Comparison of ENCODE assay signal across 14 mouse cellular contexts in the genomic region with DNA sequence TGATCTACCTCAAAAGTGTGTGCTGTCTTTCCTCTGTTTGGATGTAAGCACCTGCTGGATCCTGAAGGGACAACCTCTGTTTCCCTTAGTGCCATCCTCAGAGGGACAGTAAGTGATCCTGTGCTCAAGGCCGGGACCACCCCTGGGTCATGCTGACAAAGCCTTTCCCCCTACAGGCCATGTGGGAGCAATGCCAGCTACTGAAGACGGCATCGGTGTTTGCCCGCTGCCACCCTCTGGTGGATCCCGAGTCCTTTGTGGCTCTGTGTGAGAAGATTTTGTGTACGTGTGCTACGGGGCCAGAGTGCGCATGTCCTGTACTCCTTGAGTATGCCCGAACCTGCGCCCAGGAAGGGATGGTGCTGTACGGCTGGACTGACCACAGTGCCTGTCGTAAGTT. TPM values are rescaled to one million over a fixed set of nuclear protein-coding genes. Genes with fewer than 3 reads are reported as not detected.
A peak's percentile ranks its signal among the peaks of the same experiment; 100 is the strongest.
DNase-seq lines count a peak whose midpoint lies in the region; TF ChIP-seq lines count a peak whose summit lies in the region.
"Had no signal": no experiment of that assay in that cellular context is flagged by ENCODE, and none has a peak within 500 bp of the region (broad histone marks: within the 10 kb centered on the region; RNA-seq: fewer than 3 reads in every experiment).

No protein-coding gene starts in this region.

- no peak overlapping the region for H3K9ac ChIP-seq in liver, adult 2 months (ENCODE audit: low read depth, low read length)
- H3K9ac ChIP-seq: limb, embryonic 12.5 days; midbrain, embryonic 12.5 days had no signal

- no peak overlapping the region for H3K4me3 ChIP-seq in liver, adult 2 months (ENCODE audit: insufficient read depth, low read depth, low read length)
- H3K4me3 ChIP-seq in embryonic facial prominence, embryonic 10.5 days = no peak overlapping the region
- H3K4me3 ChIP-seq: gastrocnemius, adult 2 months; limb, embryonic 12.5 days; midbrain, embryonic 12.5 days had no signal

- H3K27ac ChIP-seq in liver, adult 2 months (replicated peaks; ENCODE audit: insufficient read depth, low read depth, low read length) = no peak overlapping the region
- no peak overlapping the region for H3K27ac ChIP-seq in embryonic facial prominence, embryonic 10.5 days (replicated peaks)
- H3K27ac ChIP-seq: gastrocnemius, adult 2 months; limb, embryonic 12.5 days; midbrain, embryonic 12.5 days had no signal

- no peak for TF ChIP-seq POLR2A in liver, adult 2 months (IDR thresholded peaks at IDR 0.05; ENCODE audit: extremely low read depth, insufficient read depth, low read length)

- DNase-seq in cerebellum, postnatal 10 days = peak; percentile 48 to 52
- no peak for DNase-seq in cerebellum, postnatal 4 days (ENCODE audit: low spot score in 2 of 2)
- DNase-seq in liver, adult 2 months (ENCODE audit: extremely low read depth, low read depth, low spot score) = no peak
- no peak for DNase-seq in liver
- peak; percentile 15 for DNase-seq in thymus, postnatal 0 days (ENCODE audit: low spot score)
- DNase-seq in thymus, postnatal 36 days = no peak
- no peak for DNase-seq in embryonic facial prominence, embryonic 10.5 days (ENCODE audit: low spot score)
- DNase-seq in testis, postnatal 14 days (ENCODE audit: low spot score) = no peak
- DNase-seq: cerebellum, adult 11-12 months; gastrocnemius, adult 2 months; lung, postnatal 14 days; right cerebral cortex, postnatal 4 days had no signal

- WGBS in liver, adult 2 months = 93% methylated on average over 12 of the region's 12 CpGs
- 90% methylated on average over 12 of the region's 12 CpGs for WGBS in embryonic facial prominence, embryonic 10.5 days

- 0 out of 2 replicates have a peak, but pooled peaks have one; percentile 10 for TF ChIP-seq CTCF in liver, adult 2 months (IDR thresholded peaks at IDR 0.05; ENCODE audit: low read depth, low read length)

- H3K27me3 ChIP-seq in liver, adult 2 months (ENCODE audit: control insufficient read depth, insufficient read depth, low read length) = no peaks in the 10 kb centered on the region
- H3K27me3 ChIP-seq in embryonic facial prominence, embryonic 10.5 days (replicated peaks; ENCODE audit: low read depth, poor library complexity, severe bottlenecking) = peaks cover 13% of the 10 kb centered on the region; the same call in 1 of the 2 replicates
- H3K27me3 ChIP-seq: midbrain, embryonic 12.5 days had no signal

- peaks cover 2% of the 10 kb centered on the region; the same call in 1 of the 2 replicates for H3K4me1 ChIP-seq in liver, adult 2 months (ENCODE audit: control insufficient read depth, insufficient read depth, low read length)
- peaks cover 31% of the 10 kb centered on the region for H3K4me1 ChIP-seq in embryonic facial prominence, embryonic 10.5 days

- H3K36me3 ChIP-seq in liver, adult 2 months (ENCODE audit: control insufficient read depth, insufficient read depth, low read length) = no peaks in the 10 kb centered on the region
- no peaks in the 10 kb centered on the region for H3K36me3 ChIP-seq in embryonic facial prominence, embryonic 10.5 days (replicated peaks)
- H3K36me3 ChIP-seq: limb, embryonic 12.5 days; midbrain, embryonic 12.5 days had no signal

- H3K9me3 ChIP-seq in embryonic facial prominence, embryonic 10.5 days = no peaks in the 10 kb centered on the region
- H3K9me3 ChIP-seq: limb, embryonic 12.5 days; midbrain, embryonic 12.5 days had no signal

- H3K79me2 ChIP-seq in liver, adult 2 months (ENCODE audit: control insufficient read depth, insufficient read depth, low read length) = no peaks in the 10 kb centered on the region

RNA-seq across cellular contexts. Expression of gene Vwf, which starts 41.7 kb away (rescaled TPM):
- total RNA-seq in liver, adult 2 months (2014; rRNA removed) = 4.9 and 6.8 TPM in 2 replicates
- polyA plus RNA-seq in liver, adult 2 months (2012; rRNA removed) = 9.0 and 10.9 TPM in 2 replicates
- polyA plus RNA-seq in thymus, postnatal 0 days (2015; fragmentation: Nextera tagmentation; extraction: Ambion mirVana) = 4.2 and 5.1 TPM in 2 replicates
- polyA plus RNA-seq in embryonic facial prominence, embryonic 10.5 days (2016; fragmentation: Nextera tagmentation; extraction: Ambion mirVana) = 5.5 and 8.6 TPM in 2 replicates

Comparison
In these comparisons a context has a peak if more than half of its experiments do, and no peak if none do; other contexts are left out.
1. DNase-seq: peak in cerebellum, postnatal 10 days (2 of 2) and thymus, postnatal 0 days (single experiment); none in cerebellum, postnatal 4 days (0 of 2), liver, adult 2 months (single experiment), liver (single experiment), thymus, postnatal 36 days (0 of 2), embryonic facial prominence, embryonic 10.5 days (single experiment) and testis, postnatal 14 days (single experiment).